Mouse (Mus musculus) spleen, adult 2 months (tissue): ENCODE measurements at regions not wholly inside any gene's neighbourhood (a gene's known extent, or its start where the extent isn't known, plus 50 kb on each side); places are given as distances from the start of the nearest gene placed in this dataset.

Experiments
- CTCF ChIP-seq: fragments of 200-500 bp; IDR thresholded peaks from 2 replicates; pipeline ENCODE4 v1.5.1; 2011; ENCODE audit warnings: mild to moderate bottlenecking, inconsistent platforms; ENCODE audit not compliant: insufficient read depth, insufficient read length, insufficient replicate concordance; ENCODE audit errors: extremely low read depth
- POLR2A ChIP-seq: fragments of 200-500 bp; IDR thresholded peaks from 2 replicates; pipeline ENCODE4 v1.6.1; 2011; ENCODE audit warnings: low read depth, low read length, inconsistent platforms

DNA sequence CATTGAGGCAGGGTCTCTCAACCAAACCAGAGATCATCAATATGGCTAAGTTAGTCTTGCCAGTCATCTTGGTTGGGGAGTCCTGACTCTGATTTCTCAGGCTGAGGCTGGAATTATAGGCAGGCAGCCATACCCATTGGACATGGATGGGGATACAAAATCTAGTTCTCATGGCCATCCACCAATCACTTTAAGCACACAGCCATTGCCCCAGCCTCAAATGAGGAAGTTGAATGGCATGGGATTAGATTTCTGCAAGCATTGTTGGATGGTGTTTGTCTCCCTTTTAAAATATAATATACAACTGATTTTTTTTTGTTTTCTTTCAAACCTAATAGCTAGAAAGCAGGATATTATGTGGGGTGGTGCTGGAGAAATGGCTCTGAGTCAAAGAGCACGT is 223.8 kb downstream of the Hace1 start:
- TF ChIP-seq POLR2A (no peak), CTCF (no peak)
